Mouse (Mus musculus) CH12.LX (cell line): ENCODE data around the gene Dglucy. TPM values are rescaled to one million over a fixed set of nuclear protein-coding genes. Genes with fewer than 3 reads are reported as not detected.
A peak's percentile ranks its signal among the peaks of the same experiment; 100 is the strongest.

ENCODE experiments used
- DNase-seq: peaks from one replicate; pipeline ENCODE4 v3.0.0-alpha.2; 2013; ENCODE audit errors: extremely low read depth
- H3K27ac ChIP-seq: 2 replicates; pipeline ENCODE4 v1.5.1; 2012; ENCODE audit warnings: low read depth, mild to moderate bottlenecking, control low read depth, moderate library complexity; ENCODE audit not compliant: insufficient read depth
- H3K27me3 ChIP-seq: replicated peaks from 2 replicates; pipeline ENCODE3; 2012; ENCODE audit warnings: inconsistent platforms
- H3K36me3 ChIP-seq, 2 experiments: replicated peaks in 1 of 2; 2 replicates each; pipeline versions ENCODE3 to v1.6.1; 2012; ENCODE audit warnings: inconsistent platforms in 1 of 2, low read length in 1 of 2, mild to moderate bottlenecking in 1 of 2, mixed read lengths in 1 of 2, moderate library complexity in 1 of 2; ENCODE audit not compliant: control insufficient read depth in 1 of 2, insufficient read depth in 1 of 2
- H3K4me1 ChIP-seq, 2 experiments: 2 replicates each; pipeline ENCODE4 v1.6.1; 2012; ENCODE audit warnings: inconsistent platforms in 1 of 2, moderate library complexity in 1 of 2; ENCODE audit not compliant: insufficient read depth in 2 of 2, control insufficient read depth in 1 of 2
- H3K4me2 ChIP-seq: 2 replicates; pipeline ENCODE4 v1.6.1; 2012; ENCODE audit warnings: low read depth, mild to moderate bottlenecking, control low read depth; ENCODE audit not compliant: poor library complexity, insufficient read depth, severe bottlenecking
- H3K4me3 ChIP-seq, 3 experiments: fragments of 150-350 bp in 1 of 3; sonication (generic) in 1 of 3; replicated peaks in 1 of 3; 2 replicates each; pipeline versions ENCODE3 to v1.5.1; 2011 to 2012; ENCODE audit warnings: low read depth in 2 of 3, low read length in 2 of 3, mild to moderate bottlenecking in 2 of 3, moderate library complexity in 2 of 3, control low read depth in 1 of 3, improper control_type of control experiment in 1 of 3, inconsistent platforms in 1 of 3, mixed read lengths in 1 of 3; ENCODE audit not compliant: poor library complexity in 1 of 3
- H3K79me2 ChIP-seq: replicated peaks from 2 replicates; pipeline ENCODE4 v1.6.1; 2012; ENCODE audit warnings: mild to moderate bottlenecking, moderate library complexity; ENCODE audit not compliant: control insufficient read depth, poor library complexity, insufficient read depth, severe bottlenecking; ENCODE audit errors: extremely low read depth
- H3K9ac ChIP-seq: 2 replicates; pipeline ENCODE4 v1.6.1; 2012; ENCODE audit warnings: low read depth, mild to moderate bottlenecking, control low read depth, moderate library complexity; ENCODE audit not compliant: insufficient read depth
- H3K9me3 ChIP-seq: replicated peaks from 2 replicates; pipeline ENCODE3; 2012; ENCODE audit warnings: low read length, inconsistent platforms, mixed read lengths
- CHD2 ChIP-seq: IDR thresholded peaks from 2 replicates; pipeline ENCODE4 v1.6.1; 2011; ENCODE audit warnings: low read length, improper control_type of control experiment
- CTCF ChIP-seq, 2 experiments: IDR thresholded peaks in 1 of 2; conservative IDR thresholded peaks in 1 of 2; 2 replicates each; pipeline ENCODE4 v1.5.1; 2011 to 2012; ENCODE audit warnings: low read depth in 2 of 2, low read length in 2 of 2, improper control_type of control experiment in 1 of 2, inconsistent platforms in 1 of 2, mild to moderate bottlenecking in 1 of 2, moderate library complexity in 1 of 2
- E2F4 ChIP-seq: IDR thresholded peaks from 2 replicates; pipeline ENCODE4 v1.6.1; 2011; ENCODE audit warnings: low read depth, low read length, improper control_type of control experiment; ENCODE audit not compliant: insufficient replicate concordance
- ELF1 ChIP-seq: IDR thresholded peaks from 2 replicates; pipeline ENCODE4 v1.6.1; 2014; ENCODE audit warnings: low read depth, mild to moderate bottlenecking, inconsistent platforms, low read length, improper control_type of control experiment
- EP300 ChIP-seq: IDR thresholded peaks from 2 replicates; pipeline ENCODE4 v1.6.1; 2011; ENCODE audit warnings: low read length, improper control_type of control experiment
- GABPA ChIP-seq: IDR thresholded peaks from 2 replicates; pipeline ENCODE4 v1.6.1; 2012; ENCODE audit warnings: low read depth, low read length, improper control_type of control experiment, inconsistent platforms; ENCODE audit not compliant: insufficient replicate concordance
- JUN ChIP-seq: IDR thresholded peaks from 2 replicates; pipeline ENCODE4 v1.6.1; 2011; ENCODE audit warnings: low read depth, mild to moderate bottlenecking, low read length, improper control_type of control experiment, moderate library complexity; ENCODE audit not compliant: insufficient read depth
- JUND ChIP-seq: conservative IDR thresholded peaks from 2 replicates; pipeline ENCODE4 v1.6.1; 2011; ENCODE audit warnings: low read depth, low read length, improper control_type of control experiment
- KAT2A ChIP-seq: IDR thresholded peaks from 2 replicates; pipeline ENCODE4 v1.6.1; 2012; ENCODE audit warnings: low read length, improper control_type of control experiment, inconsistent platforms; ENCODE audit not compliant: insufficient replicate concordance
- MAX ChIP-seq: IDR thresholded peaks from 2 replicates; pipeline ENCODE4 v1.6.1; 2011; ENCODE audit warnings: low read length, improper control_type of control experiment
- MAZ ChIP-seq: IDR thresholded peaks from 2 replicates; pipeline ENCODE4 v1.6.1; 2012; ENCODE audit warnings: low read depth, mild to moderate bottlenecking, inconsistent platforms, low read length, improper control_type of control experiment, moderate library complexity
- MEF2A ChIP-seq: IDR thresholded peaks from 2 replicates; pipeline ENCODE4 v1.6.1; 2014; ENCODE audit warnings: low read depth, mild to moderate bottlenecking, inconsistent platforms, low read length, improper control_type of control experiment, borderline replicate concordance
- MYC ChIP-seq: IDR thresholded peaks from 2 replicates; pipeline ENCODE4 v1.6.1; 2011; ENCODE audit warnings: low read depth, mild to moderate bottlenecking, improper control_type of control experiment, low read length
- NELFE ChIP-seq: IDR thresholded peaks from 2 replicates; pipeline ENCODE4 v1.6.1; 2011; ENCODE audit warnings: low read depth, low read length, improper control_type of control experiment
- PAX5 ChIP-seq: IDR thresholded peaks from 2 replicates; pipeline ENCODE4 v1.6.1; 2012; ENCODE audit warnings: low read length, inconsistent platforms, mixed read lengths
- POLR2A ChIP-seq: IDR thresholded peaks from 2 replicates; pipeline ENCODE4 v1.6.1; 2011; ENCODE audit warnings: low read depth, mild to moderate bottlenecking, improper control_type of control experiment, low read length
- POLR2AphosphoS2 ChIP-seq: IDR thresholded peaks from 2 replicates; pipeline ENCODE4 v1.6.1; 2011; ENCODE audit warnings: low read depth, low read length, improper control_type of control experiment
- RAD21 ChIP-seq: IDR thresholded peaks from 2 replicates; pipeline ENCODE4 v1.6.1; 2011; ENCODE audit warnings: low read depth, mild to moderate bottlenecking, low read length, improper control_type of control experiment, moderate library complexity
- TBP ChIP-seq: conservative IDR thresholded peaks from 2 replicates; pipeline ENCODE4 v1.6.1; 2011; ENCODE audit warnings: low read depth, low read length, improper control_type of control experiment
- TCF12 ChIP-seq: IDR thresholded peaks from 2 replicates; pipeline ENCODE4 v1.6.1; 2014; ENCODE audit warnings: low read depth, mild to moderate bottlenecking, inconsistent platforms, low read length, improper control_type of control experiment
- UBTF ChIP-seq: IDR thresholded peaks from 2 replicates; pipeline ENCODE4 v1.6.1; 2012; ENCODE audit warnings: low read depth, mild to moderate bottlenecking, inconsistent platforms, low read length, improper control_type of control experiment, moderate library complexity
- USF1 ChIP-seq: IDR thresholded peaks from 2 replicates; pipeline ENCODE4 v1.6.1; 2014; ENCODE audit warnings: low read depth, mild to moderate bottlenecking, inconsistent platforms, low read length, improper control_type of control experiment
- ZMIZ1 ChIP-seq: IDR thresholded peaks from 2 replicates; pipeline ENCODE4 v1.6.1; 2012; ENCODE audit warnings: low read depth, mild to moderate bottlenecking, inconsistent platforms, low read length, improper control_type of control experiment
- dilution Hi-C: fragments of 300-500 bp; cut with MboI; formaldehyde crosslinking; loops from 2 replicates; pipeline ENCODE4 v1.14.3; 2020; ENCODE audit warnings: low sequenced_read_pairs; ENCODE audit not compliant: extremely low pct_unique_long_range_greater_than_20kb, extremely low pct_ligation_motif_present
- in situ Hi-C: fragments of 300-500 bp; cut with MboI; formaldehyde crosslinking; loops from 3 replicates; pipeline ENCODE4 v1.14.3; 2019; ENCODE audit warnings: low sequenced_read_pairs, low pct_ligation_motif_present, low pct_unique_long_range_greater_than_20kb, mixed read lengths
- polyA plus RNA-seq: library from polyadenylated mRNA; unstranded; fragments of >175 nt; gene quantifications from 2 replicates; pipeline ENCODE4 v1.2.1, GENCODE M21; 2012; ENCODE audit warnings: low read depth; ENCODE audit not compliant: insufficient read length
- total RNA-seq, 2 experiments: library from RNA; depleted of rRNA; stranded (reverse); fragments of 300-350 nt in 1 of 2; fragments of >200 nt in 1 of 2; gene quantifications; 2 replicates each; pipeline ENCODE4 v1.2.3; 2012 to 2014

The Dglucy gene
- total and polyA plus RNA-seq, 3 experiments: 5.5 to 20.6 (median 10.1) TPM

- no peak for DNase-seq
- Histone ChIP-seq H3K36me3 (peaks cover 0 to 4% of the 10 kb centered on the region in 2 experiments), H3K9me3 (no peaks in the 10 kb centered on the region), H3K4me1 (peaks cover 7 to 37% of the 10 kb centered on the region in 2 experiments), H3K79me2 (no peaks in the 10 kb centered on the region), H3K27me3 (no peaks in the 10 kb centered on the region), H3K4me3 (peak overlapping the region in 1 of 3 experiments; percentile 49), H3K9ac (no peak overlapping the region), H3K4me2 (no peak overlapping the region), H3K27ac (no peak overlapping the region)
- dilution Hi-C loops (no loop called here), in situ Hi-C loops (no loop called here)
- no peak for TF ChIP-seq MYC
- no peak for TF ChIP-seq PAX5
- no peak for TF ChIP-seq RAD21
- no peak for TF ChIP-seq TCF12
- TF ChIP-seq NELFE: peak; percentile 4; the same call in 1 of the 2 replicates
- TF ChIP-seq JUN: no peak
- TF ChIP-seq MEF2A: no peak
- no peak for TF ChIP-seq E2F4
- no peak for TF ChIP-seq CTCF (conservative IDR thresholded peaks at IDR 0.05 in 1 of 2, IDR thresholded peaks at IDR 0.05 in 1 of 2; ENCODE audit: low read depth in 2 of 2, low read length in 2 of 2)
- no peak for TF ChIP-seq USF1
- TF ChIP-seq UBTF: 0 out of 2 replicates have a peak, but pooled peaks have one; percentile 17
- no peak for TF ChIP-seq KAT2A
- no peak for TF ChIP-seq POLR2A
- TF ChIP-seq ELF1: no peak
- peak; percentile 3; the same call in 1 of the 2 replicates for TF ChIP-seq EP300
- no peak for TF ChIP-seq CHD2
- TF ChIP-seq TBP: no peak
- TF ChIP-seq MAZ: no peak
- no peak for TF ChIP-seq POLR2AphosphoS2
- TF ChIP-seq JUND: no peak
- TF ChIP-seq ZMIZ1: no peak
Observed at GRCm38 (mm10) chr12:100778276-100778933, 452 bp upstream of the Dglucy start.

- H3K27ac ChIP-seq: no peak overlapping the region
- peaks cover 0 to 4% of the 10 kb centered on the region in 2 experiments for H3K36me3 ChIP-seq
- DNase-seq: no peak
- no peak overlapping the region for H3K4me3 ChIP-seq
- dilution Hi-C loops: no loop called here
- no peaks in the 10 kb centered on the region for H3K27me3 ChIP-seq
- H3K79me2 ChIP-seq: no peaks in the 10 kb centered on the region
- H3K4me2 ChIP-seq: no peak overlapping the region
- in situ Hi-C loops: no loop called here
- no peak overlapping the region for H3K9ac ChIP-seq
- no peaks in the 10 kb centered on the region for H3K9me3 ChIP-seq
- peaks cover 10 to 39% of the 10 kb centered on the region in 2 experiments for H3K4me1 ChIP-seq
- TF ChIP-seq MAX (no peak), GABPA (no peak)
- TF ChIP-seq, all 38 proteins: peak for 0
Observed at GRCm38 (mm10) chr12:100780416-100780815, 1.6 kb downstream of the Dglucy start.
